Mouse (Mus musculus) heart, postnatal 0 days (tissue): Measurements from ENCODE around the gene Erg.

Experiments
- CTCF ChIP-seq: IDR thresholded peaks from 2 replicates; pipeline ENCODE4 v1.5.1; 2016; ENCODE audit warnings: antibody characterized with exemption, control low read depth, low read depth
- EP300 ChIP-seq: IDR thresholded peaks from 2 replicates; pipeline ENCODE4 v1.6.1; 2016; ENCODE audit warnings: antibody characterized with exemption, low read depth

- TF ChIP-seq EP300 (no peak), CTCF (no peak)
Measured at GRCm38 (mm10) chr16:95376364-95376763, 210.0 kb downstream of the Erg start.
